In genomic region chr3:52267652-52268486, GRCm38 (mm10) we compare ENCODE assay signal across 8 mouse cellular contexts. TPM values are rescaled to one million over a fixed set of nuclear protein-coding genes. Genes with fewer than 3 reads are reported as not detected.
DNase-seq lines count a peak whose midpoint lies in the region; ATAC-seq and TF ChIP-seq lines count a peak whose summit lies in the region.

Foxo1 (plus strand) TSS chr3:52268336.

- peaks cover 22% of the 10 kb centered on the region for H3K27me3 ChIP-seq in hindbrain, postnatal 0 days (ENCODE audit: insufficient read depth, low read length)

- no peaks in the 10 kb centered on the region for H3K4me1 ChIP-seq in hindbrain, postnatal 0 days (ENCODE audit: insufficient read depth, low read length)

- ATAC-seq in common myeloid progenitor, adult 5-6 weeks (replicated peaks; ENCODE audit: low read depth, poor library complexity, severe bottlenecking), result peak; percentile 67
- ATAC-seq in hindbrain, postnatal 0 days, result peak; percentile 96
- ATAC-seq in megakaryocyte progenitor cell, adult 5-6 weeks (replicated peaks; ENCODE audit: poor library complexity), result peak; percentile 79

- H3K4me3 ChIP-seq in hindbrain, postnatal 0 days (ENCODE audit: low read length), result peak within 1 kb of the TSS; percentile 75

- peak within 1 kb of the TSS; percentile 78 for H3K27ac ChIP-seq in hindbrain, postnatal 0 days

- peak within 1 kb of the TSS; percentile 74 for H3K4me2 ChIP-seq in hindbrain, postnatal 0 days (ENCODE audit: low read depth, low read length)

- under 1% methylated on average over 82 of the region's 85 CpGs for WGBS in hindbrain, postnatal 0 days

- H3K36me3 ChIP-seq in hindbrain, postnatal 0 days (ENCODE audit: insufficient read depth, low read length), result no peaks in the 10 kb centered on the region

- DNase-seq in adipocyte (ENCODE audit: low spot score), result peak; percentile 85
- peak; percentile 68 to 75 for DNase-seq in gastrocnemius, adult 8-10 months (ENCODE audit: low spot score in 2 of 2)
- DNase-seq in hindbrain, postnatal 0 days (ENCODE audit: low spot score), result peak; percentile 93
- peak; percentile 64 to 91 for DNase-seq in left cerebral cortex, postnatal 10 days (ENCODE audit: extremely low spot score in 1 of 2, low spot score in 2 of 2)
- DNase-seq in right cerebral cortex, postnatal 14 days, result peak; percentile 86
- DNase-seq in urinary bladder, postnatal 25 days (ENCODE audit: low spot score), result peak; percentile 88

- intact Hi-C loops in left cerebral cortex, postnatal 10 days (cut with DNase I), result loop anchor here (5.0 to 10.0 kb wide), 4 partner anchors 134 to 574 kb away; no protein-coding TSS in a partner anchor

- no peak for TF ChIP-seq CTCF in hindbrain, postnatal 0 days (IDR thresholded peaks at IDR 0.05; ENCODE audit: low read depth)

- H3K9me3 ChIP-seq in hindbrain, postnatal 0 days (ENCODE audit: low read length), result no peaks in the 10 kb centered on the region

- peak within 1 kb of the TSS; percentile 57 for H3K9ac ChIP-seq in hindbrain, postnatal 0 days (replicated peaks; ENCODE audit: low read length)

RNA-seq across cellular contexts. Expression of gene Foxo1, which starts in this region (rescaled TPM):
- 1.3 and 1.6 TPM in 2 replicates for total RNA-seq in common myeloid progenitor, adult 5-6 weeks (2017)
- total RNA-seq in gastrocnemius, adult 8-10 months (2022), result 10 to 100 TPM; 10.1 to 36.4 (median 14.5) TPM
- 4.8 and 5.2 TPM in 2 replicates for total RNA-seq in hindbrain, postnatal 0 days (2014; rRNA removed)
- polyA plus RNA-seq in hindbrain, postnatal 0 days (2015; fragmentation: Nextera tagmentation; extraction: Ambion mirVana), result 3.1 and 3.2 TPM in 2 replicates
- total RNA-seq in left cerebral cortex, postnatal 10 days (2021), result 10 to 100 TPM; 13.2 to 16.4 TPM
- 2.4 and 2.9 TPM in 2 replicates for total RNA-seq in megakaryocyte progenitor cell, adult 5-6 weeks (2015)
- total RNA-seq in megakaryocyte progenitor cell, adult 5-6 weeks (2017), result 0.42 and 0.74 TPM in 2 replicates

Comparison
In these comparisons a context has a peak if more than half of its experiments do, and no peak if none do; other contexts are left out.
1. Peak in every context shown above with its lines: DNase-seq, ATAC-seq, H3K4me3 ChIP-seq and H3K27ac ChIP-seq.